Mouse (Mus musculus) MEL (cell line): ENCODE measurements around the gene Pip4k2a. TPM values are rescaled to one million over a fixed set of nuclear protein-coding genes. Genes with fewer than 3 reads are reported as not detected.

Experiments
- DNase-seq: peaks from one replicate; pipeline ENCODE4 v3.0.0; 2011; ENCODE audit warnings: low read depth, low spot score
- H3K27ac ChIP-seq: 2 replicates; pipeline ENCODE4 v1.5.1; 2012; ENCODE audit warnings: low read depth, mild to moderate bottlenecking, control low read depth, low read length, moderate library complexity; ENCODE audit not compliant: control insufficient read depth
- H3K27me3 ChIP-seq, 2 experiments: fragments of 150-350 bp in 1 of 2; sonication (generic) in 1 of 2; 2 replicates each; pipeline ENCODE4 v1.6.1; 2012; ENCODE audit warnings: low read length in 2 of 2, mild to moderate bottlenecking in 2 of 2, improper control_type of control experiment in 1 of 2, moderate library complexity in 1 of 2; ENCODE audit not compliant: insufficient read depth in 2 of 2, control insufficient read depth in 1 of 2
- H3K36me3 ChIP-seq, 2 experiments: 2 replicates each; pipeline ENCODE4 v1.6.1; 2012 to 2014; ENCODE audit warnings: low read length in 2 of 2, improper control_type of control experiment in 1 of 2, inconsistent platforms in 1 of 2, mild to moderate bottlenecking in 1 of 2; ENCODE audit not compliant: insufficient read depth in 2 of 2, control insufficient read depth in 1 of 2
- H3K4me1 ChIP-seq, 2 experiments: fragments of 150-350 bp in 1 of 2; sonication (generic) in 1 of 2; 2 replicates each; pipeline ENCODE4 v1.6.1; 2012; ENCODE audit warnings: low read length in 2 of 2, improper control_type of control experiment in 1 of 2, mild to moderate bottlenecking in 1 of 2; ENCODE audit not compliant: insufficient read depth in 2 of 2, control insufficient read depth in 1 of 2
- H3K4me3 ChIP-seq, 2 experiments: fragments of 150-350 bp in 1 of 2; sonication (generic) in 1 of 2; 2 replicates each; pipeline ENCODE4 v1.5.1; 2012; ENCODE audit warnings: low read depth in 2 of 2, low read length in 2 of 2, mild to moderate bottlenecking in 2 of 2, moderate library complexity in 2 of 2, control low read depth in 1 of 2, improper control_type of control experiment in 1 of 2; ENCODE audit not compliant: control insufficient read depth in 1 of 2, insufficient read depth in 1 of 2
- H3K79me2 ChIP-seq: 2 replicates; pipeline ENCODE4 v1.6.1; 2012; ENCODE audit warnings: mild to moderate bottlenecking, low read length, moderate library complexity; ENCODE audit not compliant: control insufficient read depth, poor library complexity, insufficient read depth
- H3K9ac ChIP-seq: 2 replicates; pipeline ENCODE4 v1.6.1; 2012; ENCODE audit warnings: low read depth, mild to moderate bottlenecking, control low read depth, low read length, moderate library complexity; ENCODE audit not compliant: control insufficient read depth, poor library complexity, severe bottlenecking
- H3K9me3 ChIP-seq: fragments of 150-350 bp; sonication (generic); replicated peaks from 2 replicates; pipeline ENCODE4 v1.6.1; 2012; ENCODE audit warnings: mild to moderate bottlenecking, low read length, improper control_type of control experiment, moderate library complexity; ENCODE audit not compliant: insufficient read depth
- BHLHE40 ChIP-seq: IDR thresholded peaks from 2 replicates; pipeline ENCODE4 v1.6.1; 2012; ENCODE audit warnings: low read depth, mild to moderate bottlenecking, inconsistent platforms, low read length, improper control_type of control experiment, borderline replicate concordance
- CHD2 ChIP-seq: IDR thresholded peaks from 2 replicates; pipeline ENCODE4 v1.6.1; 2011; ENCODE audit warnings: low read length, improper control_type of control experiment
- CTCF ChIP-seq, 3 experiments: IDR thresholded peaks in 2 of 3; conservative IDR thresholded peaks in 1 of 3; 2 replicates each; pipeline ENCODE4 v1.5.1; 2011 to 2012; ENCODE audit warnings: low read length in 3 of 3, low read depth in 2 of 3, mild to moderate bottlenecking in 2 of 3, improper control_type of control experiment in 1 of 3, inconsistent platforms in 1 of 3, mixed read lengths in 1 of 3, moderate library complexity in 1 of 3; ENCODE audit not compliant: control insufficient read depth in 1 of 3, insufficient read depth in 1 of 3, poor library complexity in 1 of 3, severe bottlenecking in 1 of 3
- ELF1 ChIP-seq: IDR thresholded peaks from 2 replicates; pipeline ENCODE4 v1.6.1; 2014; ENCODE audit warnings: low read depth, mild to moderate bottlenecking, inconsistent platforms, low read length, improper control_type of control experiment, moderate library complexity
- EP300 ChIP-seq, 2 experiments: IDR thresholded peaks; 2 replicates each; pipeline ENCODE4 v1.6.1; 2011; ENCODE audit warnings: improper control_type of control experiment in 2 of 2, low read length in 2 of 2, low read depth in 1 of 2, mild to moderate bottlenecking in 1 of 2
- GATA1 ChIP-seq: IDR thresholded peaks from 2 replicates; pipeline ENCODE4 v1.6.1; 2011; ENCODE audit warnings: low read depth, low read length, improper control_type of control experiment
- HCFC1 ChIP-seq: IDR thresholded peaks from 2 replicates; pipeline ENCODE4 v1.6.1; 2012; ENCODE audit warnings: low read depth, mild to moderate bottlenecking, inconsistent platforms, low read length, improper control_type of control experiment, moderate library complexity
- MAFK ChIP-seq: IDR thresholded peaks from 2 replicates; pipeline ENCODE4 v1.6.1; 2011; ENCODE audit warnings: low read depth, mild to moderate bottlenecking, low read length, improper control_type of control experiment, borderline replicate concordance
- MAX ChIP-seq: IDR thresholded peaks from 2 replicates; pipeline ENCODE4 v1.6.1; 2011; ENCODE audit warnings: low read length, improper control_type of control experiment
- MAZ ChIP-seq: IDR thresholded peaks from 2 replicates; pipeline ENCODE4 v1.6.1; 2012; ENCODE audit warnings: low read depth, mild to moderate bottlenecking, inconsistent platforms, low read length, improper control_type of control experiment
- MXI1 ChIP-seq: IDR thresholded peaks from 2 replicates; pipeline ENCODE4 v1.6.1; 2011; ENCODE audit warnings: mild to moderate bottlenecking, low read depth, low read length, improper control_type of control experiment
- MYC ChIP-seq: IDR thresholded peaks from 2 replicates; pipeline ENCODE4 v1.6.1; 2011; ENCODE audit warnings: low read depth, mild to moderate bottlenecking, low read length, improper control_type of control experiment, moderate library complexity
- POLR2A ChIP-seq, 2 experiments: IDR thresholded peaks; 2 replicates each; pipeline ENCODE4 v1.6.1; 2011 to 2012; ENCODE audit warnings: low read length in 2 of 2, mild to moderate bottlenecking in 2 of 2, control low read depth in 1 of 2, improper control_type of control experiment in 1 of 2, low read depth in 1 of 2, moderate library complexity in 1 of 2; ENCODE audit not compliant: control insufficient read depth in 1 of 2, insufficient read depth in 1 of 2, poor library complexity in 1 of 2
- RAD21 ChIP-seq: IDR thresholded peaks from 2 replicates; pipeline ENCODE4 v1.6.1; 2011; ENCODE audit warnings: mild to moderate bottlenecking, low read depth, low read length, improper control_type of control experiment
- RCOR1 ChIP-seq: IDR thresholded peaks from 2 replicates; pipeline ENCODE4 v1.6.1; 2012; ENCODE audit warnings: low read depth, mild to moderate bottlenecking, inconsistent platforms, low read length, improper control_type of control experiment
- SIN3A ChIP-seq: IDR thresholded peaks from 2 replicates; pipeline ENCODE4 v1.6.1; 2012; ENCODE audit warnings: low read length, improper control_type of control experiment, inconsistent platforms
- TBP ChIP-seq: IDR thresholded peaks from 2 replicates; pipeline ENCODE4 v1.8.0; 2011; ENCODE audit warnings: low read depth, low read length, improper control_type of control experiment
- UBTF ChIP-seq: IDR thresholded peaks from 2 replicates; pipeline ENCODE4 v1.6.1; 2012; ENCODE audit warnings: low read depth, mild to moderate bottlenecking, inconsistent platforms, low read length, improper control_type of control experiment, moderate library complexity, borderline replicate concordance; ENCODE audit not compliant: insufficient read depth
- USF1 ChIP-seq: IDR thresholded peaks from 2 replicates; pipeline ENCODE4 v1.6.1; 2014; ENCODE audit warnings: low read depth, mild to moderate bottlenecking, inconsistent platforms, low read length, improper control_type of control experiment, moderate library complexity
- ZMIZ1 ChIP-seq: IDR thresholded peaks from 2 replicates; pipeline ENCODE4 v1.6.1; 2012; ENCODE audit warnings: low read depth, mild to moderate bottlenecking, inconsistent platforms, low read length, improper control_type of control experiment, moderate library complexity
- polyA plus RNA-seq, 2 experiments: library from polyadenylated mRNA; stranded (reverse) in 1 of 2; unstranded in 1 of 2; fragments of >175 nt in 1 of 2; fragments of >200 nt in 1 of 2; gene quantifications; 2 replicates each; pipeline versions ENCODE4 v1.2.1 to v1.2.4; 2012; ENCODE audit warnings: low replicate concordance in 2 of 2, low read depth in 1 of 2; ENCODE audit not compliant: insufficient read length in 2 of 2, insufficient read depth in 1 of 2, missing spikeins in 1 of 2
- total RNA-seq: library from RNA; depleted of rRNA; stranded (reverse); fragments of 300-350 nt; gene quantifications from 2 replicates; pipeline ENCODE4 v1.2.3, GENCODE M21; 2012

Gene Pip4k2a
- total and polyA plus RNA-seq, 3 experiments = 7.9 to 48.5 TPM; not detected in 1

- no peaks in the 10 kb centered on the region; a peak in 2 of 4 replicates for H3K36me3 ChIP-seq
- no peak for DNase-seq
- H3K27me3 ChIP-seq = no peaks in the 10 kb centered on the region
- no peaks in the 10 kb centered on the region for H3K4me1 ChIP-seq
- no peak for TF ChIP-seq ELF1
- TF ChIP-seq MYC = no peak
- TF ChIP-seq GATA1 = no peak
- TF ChIP-seq RCOR1 = no peak
- TF ChIP-seq CTCF (IDR thresholded peaks at IDR 0.05 in 2 of 3, conservative IDR thresholded peaks at IDR 0.05 in 1 of 3; ENCODE audit: control insufficient read depth in 1 of 3, insufficient read depth in 1 of 3, low read depth in 2 of 3, low read length in 3 of 3, poor library complexity in 1 of 3, severe bottlenecking in 1 of 3) = no peak
- TF ChIP-seq ZMIZ1 = no peak
- H3K27ac ChIP-seq = no peak overlapping the region
- H3K9ac ChIP-seq = no peak overlapping the region
- no peak overlapping the region for H3K4me3 ChIP-seq
- H3K9me3 ChIP-seq = no peaks in the 10 kb centered on the region
- H3K79me2 ChIP-seq = no peaks in the 10 kb centered on the region
Observed at GRCm38 (mm10) chr2:18848074-18848629, 149.8 kb downstream of the Pip4k2a start.

DNA sequence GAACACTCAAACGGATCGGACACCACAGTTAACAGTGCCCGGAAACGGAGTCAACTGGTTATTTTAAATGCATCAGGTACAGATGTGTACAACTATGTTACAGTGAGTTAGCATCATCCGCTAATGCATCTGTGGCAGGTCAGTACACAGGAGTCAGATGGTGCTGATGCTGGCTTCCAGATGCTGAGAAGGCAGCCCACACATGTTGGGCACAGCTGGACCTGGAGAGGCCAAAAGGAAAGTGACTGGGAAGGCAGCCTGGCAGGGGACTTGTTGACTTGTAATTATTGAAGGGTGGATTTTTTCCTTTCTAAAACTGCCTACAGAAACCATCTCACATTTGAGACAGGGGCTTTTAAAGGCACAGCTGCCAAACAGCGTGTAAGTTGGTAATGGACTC is 155.4 kb downstream of the Pip4k2a start:
- Histone ChIP-seq H3K9me3 (no peaks in the 10 kb centered on the region), H3K27ac (no peak overlapping the region), H3K79me2 (no peaks in the 10 kb centered on the region), H3K4me1 (no peaks in the 10 kb centered on the region), H3K9ac (no peak overlapping the region)
- no peak for TF ChIP-seq TBP
- TF ChIP-seq SIN3A = no peak
- TF ChIP-seq, all 39 proteins: peak for 0
- no peaks in the 10 kb centered on the region; a peak in 1 of 4 replicates for H3K36me3 ChIP-seq
- no peak for DNase-seq
- no peak overlapping the region for H3K4me3 ChIP-seq
- H3K27me3 ChIP-seq = no peaks in the 10 kb centered on the region

GRCm38 (mm10) chr2:18841051-18841450 is 156.9 kb downstream of the Pip4k2a start:
- no peaks in the 10 kb centered on the region for H3K79me2 ChIP-seq
- H3K36me3 ChIP-seq = no peaks in the 10 kb centered on the region; a peak in 1 of 4 replicates

More at GRCm38 (mm10) chr2:18841051-18841450, 156.9 kb downstream of the Pip4k2a start:
- no peak overlapping the region for H3K27ac ChIP-seq
- H3K9ac ChIP-seq = no peak overlapping the region
- no peak overlapping the region for H3K4me3 ChIP-seq
- H3K27me3 ChIP-seq = no peaks in the 10 kb centered on the region
- TF ChIP-seq RCOR1 (no peak), ELF1 (no peak), EP300 (IDR thresholded peaks at IDR 0.05; ENCODE audit: low read depth in 1 of 2, low read length in 2 of 2) (no peak), CHD2 (no peak), UBTF (no peak), MAX (no peak), RAD21 (no peak), BHLHE40 (no peak), MAFK (no peak), POLR2A (IDR thresholded peaks at IDR 0.05; ENCODE audit: control insufficient read depth in 1 of 2, insufficient read depth in 1 of 2, low read depth in 1 of 2, low read length in 2 of 2, poor library complexity in 1 of 2) (no peak), MYC (no peak), MXI1 (no peak), USF1 (no peak), MAZ (no peak), HCFC1 (no peak)
- H3K4me1 ChIP-seq = peaks cover 3 to 4% of the 10 kb centered on the region in 2 experiments; a peak in 1 of 4 replicates
- H3K9me3 ChIP-seq = no peaks in the 10 kb centered on the region
- DNase-seq = no peak
